14 mouse cellular contexts compared by ENCODE assay signal in genomic region chr15:49395966-49396365, GRCm38 (mm10).
A peak's percentile ranks its signal among the peaks of the same experiment; 100 is the strongest.
DNase-seq lines count a peak whose midpoint lies in the region; ATAC-seq and TF ChIP-seq lines count a peak whose summit lies in the region.
"Had no signal": no experiment of that assay in that cellular context is flagged by ENCODE, and none has a peak within 500 bp of the region (broad histone marks: within the 10 kb centered on the region; RNA-seq: fewer than 3 reads in every experiment).

No protein-coding gene starts in this region.

- no peak for ATAC-seq in forebrain, postnatal 0 days
- ATAC-seq in forebrain, embryonic 13.5 days = no peak
- no peak for ATAC-seq in liver, embryonic 12.5 days
- no peak for ATAC-seq in megakaryocyte progenitor cell, adult 5-6 weeks (replicated peaks; ENCODE audit: poor library complexity)

- H3K79me2 ChIP-seq in liver, adult 2 months (ENCODE audit: control insufficient read depth, insufficient read depth, low read length) = no peaks in the 10 kb centered on the region

- DNase-seq in forebrain, postnatal 0 days = peak; percentile 46
- DNase-seq in liver, adult 2 months (ENCODE audit: extremely low read depth, low read depth, low spot score) = peak; percentile 4
- DNase-seq in Muller cell, postnatal 12 days (ENCODE audit: inconsistent ontology term) = peak; percentile 15
- DNase-seq in retina, embryonic 14.5 days (ENCODE audit: low spot score) = peak; percentile 8
- no peak for DNase-seq in spleen, postnatal 4 days (ENCODE audit: low spot score in 2 of 2)
- DNase-seq: adrenal gland, adult 8-10 months; cerebellum, adult 11 months; gastrocnemius, postnatal 25 days; heart, postnatal 4 days; kidney, postnatal 36 days; lung, postnatal 14 days had no signal

- H3K9me3 ChIP-seq in forebrain, postnatal 0 days (ENCODE audit: low read length) = no peaks in the 10 kb centered on the region
- H3K9me3 ChIP-seq in forebrain, embryonic 13.5 days (replicated peaks) = no peaks in the 10 kb centered on the region
- H3K9me3 ChIP-seq in liver, embryonic 12.5 days (replicated peaks) = no peaks in the 10 kb centered on the region

- no peak overlapping the region for H3K4me2 ChIP-seq in forebrain, postnatal 0 days (ENCODE audit: low read depth)
- no peak overlapping the region for H3K4me2 ChIP-seq in forebrain, embryonic 13.5 days
- H3K4me2 ChIP-seq in liver, embryonic 12.5 days = no peak overlapping the region

- no peaks in the 10 kb centered on the region for H3K4me1 ChIP-seq in forebrain, postnatal 0 days (ENCODE audit: insufficient read depth)
- H3K4me1 ChIP-seq in forebrain, embryonic 13.5 days = no peaks in the 10 kb centered on the region
- H3K4me1 ChIP-seq in liver, adult 2 months (ENCODE audit: control insufficient read depth, insufficient read depth, low read length) = no peaks in the 10 kb centered on the region
- H3K4me1 ChIP-seq in liver, embryonic 12.5 days = no peaks in the 10 kb centered on the region

- no peak overlapping the region for H3K27ac ChIP-seq in forebrain, postnatal 0 days (ENCODE audit: low read depth, low read length)
- no peak overlapping the region for H3K27ac ChIP-seq in forebrain, embryonic 13.5 days
- no peak overlapping the region for H3K27ac ChIP-seq in liver, adult 2 months (replicated peaks; ENCODE audit: insufficient read depth, low read depth, low read length)
- H3K27ac ChIP-seq in liver, embryonic 12.5 days = no peak overlapping the region

- peak; percentile 52 for TF ChIP-seq CTCF in forebrain, postnatal 0 days (IDR thresholded peaks at IDR 0.05; ENCODE audit: low read depth)
- TF ChIP-seq CTCF in liver, adult 2 months (IDR thresholded peaks at IDR 0.05; ENCODE audit: low read depth, low read length) = no peak

- no peak for TF ChIP-seq POLR2A in liver, adult 2 months (IDR thresholded peaks at IDR 0.05; ENCODE audit: extremely low read depth, insufficient read depth, low read length)

- H3K36me3 ChIP-seq in forebrain, postnatal 0 days (ENCODE audit: insufficient read depth) = no peaks in the 10 kb centered on the region
- no peaks in the 10 kb centered on the region for H3K36me3 ChIP-seq in forebrain, embryonic 13.5 days (ENCODE audit: poor library complexity, severe bottlenecking)
- no peaks in the 10 kb centered on the region for H3K36me3 ChIP-seq in liver, adult 2 months (ENCODE audit: control insufficient read depth, insufficient read depth, low read length)
- H3K36me3 ChIP-seq in liver, embryonic 12.5 days = no peaks in the 10 kb centered on the region

- H3K4me3 ChIP-seq in forebrain, postnatal 0 days (ENCODE audit: low read depth, low read length) = no peak overlapping the region
- H3K4me3 ChIP-seq in forebrain, embryonic 13.5 days = no peak overlapping the region
- H3K4me3 ChIP-seq in liver, adult 2 months (ENCODE audit: insufficient read depth, low read depth, low read length) = no peak overlapping the region
- H3K4me3 ChIP-seq in liver, embryonic 12.5 days = no peak overlapping the region

- WGBS in forebrain, postnatal 0 days = 35% methylated on average over 1 of the region's 1 CpGs
- 41% methylated on average over 1 of the region's 1 CpGs for WGBS in forebrain, embryonic 13.5 days
- WGBS in liver, adult 2 months = 17% methylated on average over 1 of the region's 1 CpGs
- 41% methylated on average over 1 of the region's 1 CpGs for WGBS in liver, embryonic 12.5 days (ENCODE audit: insufficient replicate concordance)

- H3K9ac ChIP-seq in forebrain, postnatal 0 days = no peak overlapping the region
- no peak overlapping the region for H3K9ac ChIP-seq in forebrain, embryonic 13.5 days
- H3K9ac ChIP-seq in liver, adult 2 months (ENCODE audit: low read depth, low read length) = no peak overlapping the region
- H3K9ac ChIP-seq in liver, embryonic 12.5 days = no peak overlapping the region

- no peaks in the 10 kb centered on the region for H3K27me3 ChIP-seq in forebrain, postnatal 0 days (ENCODE audit: insufficient read depth, low read length)
- no peaks in the 10 kb centered on the region for H3K27me3 ChIP-seq in forebrain, embryonic 13.5 days
- H3K27me3 ChIP-seq in liver, adult 2 months (ENCODE audit: control insufficient read depth, insufficient read depth, low read length) = no peaks in the 10 kb centered on the region
- H3K27me3 ChIP-seq in liver, embryonic 12.5 days (replicated peaks) = no peaks in the 10 kb centered on the region

Comparison
In these comparisons a context has a peak if more than half of its experiments do, and no peak if none do; other contexts are left out.
1. DNase-seq: peak in forebrain, postnatal 0 days (single experiment), liver, adult 2 months (single experiment), Muller cell, postnatal 12 days (single experiment) and retina, embryonic 14.5 days (single experiment); none in spleen, postnatal 4 days (0 of 2).